Mouse (Mus musculus) T-cell, adult 2 months (primary cell): ENCODE results near the gene Cit.

Experiments used
- DNase-seq: peaks from one replicate; pipeline ENCODE4 v3.0.0; 2022; ENCODE audit warnings: low spot score

The Cit gene

GRCm38 (mm10) chr5:116009884-116010627 is 165.0 kb downstream of the Cit start:
- DNase-seq = no peak

DNA sequence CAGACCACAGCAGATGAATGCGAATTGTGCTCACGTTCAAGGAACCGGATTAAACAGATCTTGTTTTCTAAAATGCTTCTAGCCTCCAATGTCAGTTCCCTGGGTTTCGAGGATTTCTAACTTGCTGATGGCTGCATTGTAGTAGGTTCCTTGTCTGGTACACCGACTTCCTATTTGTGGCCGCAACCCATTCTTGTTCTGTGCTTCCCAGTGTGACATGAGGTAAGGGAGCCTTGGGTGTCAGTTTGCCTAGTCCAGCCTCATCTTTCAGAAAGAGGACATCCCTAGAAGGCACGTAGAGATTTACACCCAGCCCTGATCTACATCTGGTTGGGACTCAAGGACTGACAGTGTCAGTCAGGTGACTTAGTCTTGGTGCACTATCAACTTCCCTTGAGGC is 166.6 kb downstream of the Cit start:
- no peak for DNase-seq

GRCm38 (mm10) chr5:116012503-116012902 is 167.4 kb downstream of the Cit start:
- DNase-seq = no peak

DNA sequence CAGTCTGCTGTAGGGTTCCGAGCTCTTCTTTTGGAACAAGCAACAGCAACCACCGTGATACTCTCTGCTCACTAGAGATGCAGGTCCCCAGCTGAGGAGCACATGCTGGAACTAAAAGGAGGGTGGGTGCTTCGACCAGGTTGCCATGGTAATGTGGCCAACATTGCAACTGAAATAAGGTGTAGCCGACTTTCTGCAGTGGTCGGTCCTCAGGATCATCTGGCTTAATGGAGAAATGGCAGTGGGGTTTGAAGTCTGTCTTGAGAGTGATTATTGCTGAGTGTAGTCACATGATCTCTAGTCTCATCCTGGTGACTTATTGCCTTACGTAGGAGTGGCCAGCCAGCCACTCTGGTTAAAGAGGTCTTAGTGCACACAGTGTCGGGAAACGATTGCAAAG is 168.7 kb downstream of the Cit start:
- DNase-seq = no peak

DNA sequence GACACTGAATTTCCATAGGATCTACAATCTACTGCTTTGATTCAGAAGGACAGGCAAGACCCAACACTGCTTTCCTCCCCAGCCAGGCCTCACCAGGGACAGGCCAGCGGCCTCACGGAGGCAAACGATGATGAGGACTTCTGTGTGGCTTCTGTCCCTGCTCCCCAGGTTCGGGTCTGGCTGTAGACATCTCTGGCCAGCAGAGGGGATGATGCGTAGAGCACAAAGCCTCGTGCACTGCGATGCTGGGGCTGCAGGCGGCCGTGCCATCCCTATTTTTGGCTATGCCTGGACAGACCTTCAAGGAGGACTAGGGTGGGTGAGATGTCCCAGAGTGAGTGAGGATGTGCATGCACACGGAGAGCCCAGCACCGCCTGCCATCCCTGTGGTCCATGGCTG is 169.2 kb downstream of the Cit start:
- no peak for DNase-seq

DNA sequence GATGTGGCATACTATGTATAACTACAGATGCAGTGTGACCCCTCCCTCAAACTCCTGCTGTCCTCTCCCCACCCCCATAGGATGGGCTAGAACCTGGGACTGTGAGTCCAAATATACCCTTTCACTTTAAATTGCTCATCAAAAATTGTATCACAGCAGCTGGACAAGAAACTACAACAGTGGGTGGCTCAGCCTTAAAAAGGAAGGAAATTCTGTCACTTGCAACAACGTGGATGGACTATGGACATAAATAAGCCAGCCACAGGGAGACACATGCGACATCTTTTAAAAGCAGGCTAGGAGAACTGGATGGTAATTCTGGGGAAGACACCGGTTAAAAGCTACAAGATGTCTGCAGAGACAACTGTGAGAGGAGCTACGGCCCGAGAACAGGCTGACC is 171.5 kb downstream of the Cit start:
- DNase-seq = no peak

DNA sequence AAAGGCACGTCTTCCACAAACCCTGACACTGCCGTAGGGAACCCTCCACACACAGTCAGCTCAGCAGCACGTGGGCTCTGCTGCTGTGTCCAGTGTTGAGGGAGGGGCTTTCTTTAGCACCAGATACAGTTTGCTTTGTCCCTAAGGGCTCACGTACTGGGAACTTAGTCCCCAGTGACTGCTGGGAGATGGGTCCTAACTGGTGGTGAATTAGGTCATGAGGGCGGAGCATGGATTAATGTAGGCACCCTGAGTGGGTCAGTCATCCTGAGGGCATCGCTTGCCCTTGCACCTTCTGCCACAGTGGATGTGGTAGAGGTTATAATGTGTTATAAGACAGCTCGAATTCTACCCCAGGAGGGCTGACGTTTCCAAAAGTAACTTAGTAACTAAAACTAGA is 172.3 kb downstream of the Cit start:
- no peak for DNase-seq

DNA sequence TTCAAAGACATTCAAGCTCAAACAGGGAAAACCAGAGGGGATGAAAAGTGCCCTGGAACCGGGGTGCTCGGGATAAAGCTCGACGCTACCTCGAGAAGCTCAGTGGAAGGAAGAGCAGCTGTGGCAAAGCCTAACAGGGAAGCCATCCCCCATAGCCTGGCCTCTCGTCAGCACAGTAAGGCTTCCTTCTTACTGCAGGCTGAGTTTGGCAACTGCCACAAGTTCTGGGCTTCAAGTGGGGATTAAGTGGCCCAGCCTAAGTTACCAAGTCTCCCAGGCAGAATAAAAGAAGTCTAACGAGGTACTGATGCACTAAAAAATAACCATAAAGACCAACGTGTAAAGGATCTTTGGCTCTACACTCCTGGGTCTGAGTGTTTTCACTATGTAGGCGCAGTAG is 173.1 kb downstream of the Cit start:
- no peak for DNase-seq

- no peak for DNase-seq
Measured at GRCm38 (mm10) chr5:116018784-116019183, 173.7 kb downstream of the Cit start.

DNA sequence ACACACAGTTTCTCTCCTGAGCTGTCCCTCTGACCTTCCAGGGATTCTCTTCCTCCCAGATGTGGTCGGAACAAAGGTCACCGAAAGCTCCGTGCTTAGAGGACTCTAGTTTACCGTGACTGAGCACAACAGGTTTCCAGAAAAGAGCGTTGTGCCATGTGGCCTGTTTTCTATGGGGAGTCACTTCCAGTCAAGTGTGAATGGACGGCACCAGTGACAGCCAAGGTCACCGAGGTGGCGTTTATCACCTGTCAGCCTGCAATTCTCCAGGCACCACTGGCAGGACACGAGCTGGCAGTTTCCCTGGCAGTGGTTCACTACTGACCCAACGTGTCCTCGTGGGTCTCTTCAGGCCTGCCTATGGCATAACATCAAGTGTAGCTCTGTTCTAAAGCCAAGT is 174.3 kb downstream of the Cit start:
- no peak for DNase-seq

DNA sequence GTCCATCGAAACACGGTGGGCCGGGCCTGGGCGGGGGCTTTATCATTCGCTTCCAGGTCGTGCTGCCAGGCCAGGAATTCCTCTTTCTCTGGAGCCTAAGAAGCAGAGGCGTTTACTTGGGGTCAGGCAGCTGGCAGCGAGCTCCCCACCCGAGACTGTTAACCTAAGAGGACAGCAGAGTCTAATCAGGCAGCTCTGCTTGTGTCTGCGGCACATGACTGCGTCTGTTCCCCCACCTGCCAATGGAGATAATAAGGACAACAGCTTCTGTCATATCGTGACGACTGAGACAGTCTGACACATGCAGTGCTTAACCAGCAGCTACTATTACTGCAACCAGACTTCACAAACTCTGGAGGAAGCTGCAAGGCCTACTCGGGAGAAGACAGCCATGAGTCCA is 176.5 kb downstream of the Cit start:
- DNase-seq = no peak

GRCm38 (mm10) chr5:116022131-116022530 is 177.1 kb downstream of the Cit start:
- no peak for DNase-seq

GRCm38 (mm10) chr5:116022658-116023200 is 177.7 kb downstream of the Cit start:
- no peak for DNase-seq

- no peak for DNase-seq
Measured at GRCm38 (mm10) chr5:116023251-116023661, 178.2 kb downstream of the Cit start.

- no peak for DNase-seq
Measured at GRCm38 (mm10) chr5:116023821-116024284, 178.8 kb downstream of the Cit start.

DNA sequence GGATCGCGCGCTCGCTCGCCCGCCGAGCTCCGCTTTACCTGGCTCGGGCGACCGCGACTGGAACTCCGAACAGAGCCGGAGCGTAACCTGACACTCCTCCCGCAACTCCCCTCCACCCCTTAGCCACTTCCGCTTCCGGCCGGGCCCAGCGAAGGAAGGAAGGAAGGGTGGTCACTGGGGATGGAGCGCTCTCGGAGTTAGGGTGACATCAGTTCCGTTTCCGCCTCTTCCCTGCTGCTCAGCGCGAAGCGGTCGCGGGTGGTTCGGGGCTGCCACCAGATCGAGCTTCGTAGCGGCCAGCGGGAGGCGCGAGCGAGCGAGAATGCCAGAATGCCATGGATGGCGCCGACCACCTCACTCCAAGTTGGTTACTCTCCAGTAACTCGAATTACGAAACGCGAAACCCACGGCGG is 179.3 kb downstream of the Cit start, which contains the start of gene Prkab1:
TSS of gene Prkab1 (minus strand) at position 182 of the 413 bp plus-strand sequence.
- peak; percentile 95 for DNase-seq

DNA sequence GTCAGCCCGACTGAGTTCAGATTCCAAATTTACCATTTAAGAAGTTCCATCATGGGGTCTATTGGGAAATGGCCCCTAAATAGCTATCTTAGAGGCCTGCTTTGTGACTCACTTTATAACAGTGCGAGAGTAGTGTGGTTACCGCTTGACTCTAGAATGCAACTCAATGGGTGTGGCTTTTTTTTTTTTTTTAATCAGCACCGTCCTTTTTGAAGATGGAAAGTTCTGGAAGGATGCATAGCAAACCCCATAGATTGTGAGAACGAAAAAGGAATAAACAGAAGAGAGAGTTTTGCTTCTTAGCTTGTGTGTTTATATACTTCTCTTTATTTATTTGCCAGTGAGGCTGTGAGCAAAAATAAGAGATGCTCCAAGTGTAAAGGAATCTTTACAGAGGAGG is 181.0 kb downstream of the Cit start:
- DNase-seq = no peak

- no peak for DNase-seq
Measured at GRCm38 (mm10) chr5:116026561-116026960, 181.5 kb downstream of the Cit start.

DNA sequence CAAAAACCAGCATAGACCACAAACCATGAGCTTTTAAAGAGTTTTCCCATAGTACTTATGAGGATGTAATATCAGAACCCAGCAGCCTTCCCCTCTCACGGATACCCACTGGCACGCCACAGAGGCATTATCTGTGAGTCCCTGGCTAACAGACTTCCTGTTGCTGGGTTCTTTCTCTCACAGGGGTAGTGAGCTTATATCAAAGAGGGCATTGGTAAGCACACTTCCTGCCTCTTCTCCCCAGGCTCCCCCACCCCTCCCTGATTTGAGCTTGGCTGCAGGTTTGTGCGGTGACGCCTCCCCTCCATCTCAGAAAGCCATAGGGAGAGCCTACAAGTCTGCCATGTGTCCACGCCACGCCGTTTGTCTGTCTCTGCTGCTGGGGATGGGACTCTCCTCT is 184.0 kb downstream of the Cit start:
- peak; percentile 81 for DNase-seq

DNA sequence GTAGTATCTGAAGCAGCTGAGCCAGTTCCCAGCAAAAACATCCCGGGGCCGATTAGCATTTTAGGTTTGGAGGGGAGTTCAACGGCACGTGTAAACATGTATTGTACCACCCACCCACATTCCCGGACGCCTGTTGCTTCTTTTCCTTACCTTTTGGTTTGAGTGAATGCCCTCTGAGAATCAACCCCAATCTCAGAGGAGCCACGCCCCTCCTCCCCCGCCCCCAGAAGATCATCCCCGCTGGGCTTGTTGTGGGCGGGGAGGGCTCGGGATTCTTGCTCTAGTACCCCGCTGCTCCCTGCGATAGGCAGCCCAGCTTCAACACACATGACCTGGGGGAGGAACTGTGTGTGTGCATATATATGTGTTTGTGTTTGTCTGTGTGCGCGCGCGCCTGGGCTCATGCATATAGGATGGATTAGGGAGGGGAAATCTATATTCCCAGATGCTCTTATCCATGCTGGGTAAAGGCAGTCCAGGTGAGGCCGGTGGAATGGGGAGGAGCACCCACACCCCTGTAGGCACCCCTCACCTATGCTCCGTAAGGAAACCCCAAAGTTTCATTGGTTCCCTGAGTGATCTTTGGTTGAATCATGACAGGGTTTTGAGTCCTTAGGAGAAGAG is 185.6 kb downstream of the Cit start:
- DNase-seq = no peak

- DNase-seq = peak; percentile 73
Measured at GRCm38 (mm10) chr5:116031190-116031577, 186.1 kb downstream of the Cit start.

DNA sequence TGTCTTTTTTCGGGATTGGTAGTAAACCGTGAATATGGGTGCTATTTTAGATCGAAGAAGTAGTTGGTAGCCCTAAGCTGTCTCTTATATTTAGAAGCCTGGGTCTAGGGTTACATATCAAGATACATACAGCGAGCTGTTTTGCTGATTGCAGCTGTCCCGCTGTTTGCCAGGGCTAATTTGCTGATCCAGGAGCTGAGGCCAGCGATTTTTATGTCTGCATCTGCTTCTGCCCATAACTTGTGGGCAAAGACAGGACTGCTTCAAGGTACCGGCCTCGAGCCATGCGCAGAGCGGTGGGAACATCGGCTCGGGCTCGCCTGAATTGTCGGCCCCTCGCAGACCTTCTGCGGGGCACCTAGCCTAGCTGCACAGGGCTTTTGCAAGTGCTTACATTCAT is 191.4 kb downstream of the Cit start:
- DNase-seq = no peak

GRCm38 (mm10) chr5:116037731-116038130 is 192.7 kb downstream of the Cit start:
- DNase-seq = no peak
